Mouse (Mus musculus): ENCODE data around the gene Gatb. TPM values are rescaled to one million over a fixed set of nuclear protein-coding genes. Genes with fewer than 3 reads are reported as not detected.
"Not testable (repeated sequence)": the region's sequence is repeated elsewhere in the genome, so short reads cannot be mapped to it uniquely, and the experiment has no call there.

Gatb gene
- polyA plus RNA-seq, 1 experiment from 2014 or later: 20.0 TPM

GRCm38 (mm10) chr3:85551352-85551751 lies 22.6 kb upstream of the Gatb start:
- no peaks in the 10 kb centered on the region for H3K27me3 ChIP-seq (replicated peaks; ENCODE audit: control insufficient read depth, insufficient read depth, low read length)
- ATAC-seq: peak; percentile 84
- H3K4me2 ChIP-seq (ENCODE audit: low read length): no peak overlapping the region
- H3K4me3 ChIP-seq (ENCODE audit: low read length): no peak overlapping the region
- no peak overlapping the region for H3K9ac ChIP-seq (ENCODE audit: low read depth, low read length)
- 55% methylated on average over 2 of the region's 2 CpGs for WGBS
- H3K27ac ChIP-seq (ENCODE audit: low read depth, low read length): no peak overlapping the region
- H3K4me1 ChIP-seq (ENCODE audit: control insufficient read depth, insufficient read depth, low read depth, low read length): peaks cover 3% of the 10 kb centered on the region; the same call in 1 of the 2 replicates
- H3K9me3 ChIP-seq (ENCODE audit: control insufficient read depth, low read length): no peaks in the 10 kb centered on the region
- H3K36me3 ChIP-seq (ENCODE audit: control insufficient read depth, insufficient read depth, low read length): no peaks in the 10 kb centered on the region

- H3K9me3 ChIP-seq (ENCODE audit: control insufficient read depth, low read length): no peaks in the 10 kb centered on the region
- WGBS: 85% methylated on average over 6 of the region's 6 CpGs
- no peak overlapping the region for H3K27ac ChIP-seq (ENCODE audit: low read depth, low read length)
- no peaks in the 10 kb centered on the region; the same call in 1 of the 2 replicates for H3K36me3 ChIP-seq (ENCODE audit: control insufficient read depth, insufficient read depth, low read length)
- no peak overlapping the region for H3K9ac ChIP-seq (ENCODE audit: low read depth, low read length)
- ATAC-seq: no peak
- H3K4me2 ChIP-seq (ENCODE audit: low read length): no peak overlapping the region
- H3K4me3 ChIP-seq (ENCODE audit: low read length): no peak overlapping the region
- no peaks in the 10 kb centered on the region for H3K27me3 ChIP-seq (replicated peaks; ENCODE audit: control insufficient read depth, insufficient read depth, low read length)
- H3K4me1 ChIP-seq (ENCODE audit: control insufficient read depth, insufficient read depth, low read depth, low read length): peaks cover 3% of the 10 kb centered on the region; the same call in 1 of the 2 replicates
Measured at GRCm38 (mm10) chr3:85553731-85554277, 20.1 kb upstream of the Gatb start.

- H3K27ac ChIP-seq (ENCODE audit: low read depth, low read length): no peak overlapping the region
- H3K4me2 ChIP-seq (ENCODE audit: low read length): no peak overlapping the region
- H3K9me3 ChIP-seq (ENCODE audit: control insufficient read depth, low read length): no peaks in the 10 kb centered on the region
- no peak overlapping the region for H3K9ac ChIP-seq (ENCODE audit: low read depth, low read length)
- H3K27me3 ChIP-seq (replicated peaks; ENCODE audit: control insufficient read depth, insufficient read depth, low read length): no peaks in the 10 kb centered on the region
- no peak overlapping the region for H3K4me3 ChIP-seq (ENCODE audit: low read length)
- H3K4me1 ChIP-seq (ENCODE audit: control insufficient read depth, insufficient read depth, low read depth, low read length): no peaks in the 10 kb centered on the region
- no peaks in the 10 kb centered on the region for H3K36me3 ChIP-seq (ENCODE audit: control insufficient read depth, insufficient read depth, low read length)
- 60% methylated on average over 2 of the region's 2 CpGs for WGBS
- no peak for ATAC-seq
Measured at GRCm38 (mm10) chr3:85564603-85565002, 9.3 kb upstream of the Gatb start.

GRCm38 (mm10) chr3:85571276-85571675 lies 2.6 kb upstream of the Gatb start:
- no peaks in the 10 kb centered on the region for H3K36me3 ChIP-seq (ENCODE audit: control insufficient read depth, insufficient read depth, low read length)
- WGBS: 64% methylated on average over 2 of the region's 2 CpGs
- no peak overlapping the region for H3K4me3 ChIP-seq (ENCODE audit: low read length)
- no peaks in the 10 kb centered on the region for H3K9me3 ChIP-seq (ENCODE audit: control insufficient read depth, low read length)
- H3K4me1 ChIP-seq (ENCODE audit: control insufficient read depth, insufficient read depth, low read depth, low read length): no peaks in the 10 kb centered on the region
- H3K27ac ChIP-seq (ENCODE audit: low read depth, low read length): no peak overlapping the region
- H3K4me2 ChIP-seq (ENCODE audit: low read length): no peak overlapping the region
- ATAC-seq: no peak
- H3K9ac ChIP-seq (ENCODE audit: low read depth, low read length): no peak overlapping the region
- no peaks in the 10 kb centered on the region for H3K27me3 ChIP-seq (replicated peaks; ENCODE audit: control insufficient read depth, insufficient read depth, low read length)

- WGBS: 91% methylated on average over 8 of the region's 8 CpGs
- H3K4me1 ChIP-seq (ENCODE audit: control insufficient read depth, insufficient read depth, low read depth, low read length); H3K36me3 ChIP-seq (ENCODE audit: control insufficient read depth, insufficient read depth, low read length); H3K4me2 ChIP-seq (ENCODE audit: low read length); ATAC-seq; H3K9me3 ChIP-seq (ENCODE audit: control insufficient read depth, low read length); H3K4me3 ChIP-seq (ENCODE audit: low read length); H3K9ac ChIP-seq (ENCODE audit: low read depth, low read length); H3K27ac ChIP-seq (ENCODE audit: low read depth, low read length); H3K27me3 ChIP-seq (replicated peaks; ENCODE audit: control insufficient read depth, insufficient read depth, low read length): not testable (repeated sequence)
Measured at GRCm38 (mm10) chr3:85572502-85572901, 1.4 kb upstream of the Gatb start.

GRCm38 (mm10) chr3:85573216-85573863 lies 579 bp upstream of the Gatb start:
- H3K27ac ChIP-seq (ENCODE audit: low read depth, low read length): peak overlapping the region; percentile 61; the same call in 1 of the 2 replicates
- no peak for ATAC-seq
- H3K4me3 ChIP-seq (ENCODE audit: low read length): peak overlapping the region; percentile 41
- H3K4me2 ChIP-seq (ENCODE audit: low read length): peak overlapping the region; percentile 62
- 21% methylated on average over 6 of the region's 6 CpGs for WGBS
- H3K9me3 ChIP-seq (ENCODE audit: control insufficient read depth, low read length): no peaks in the 10 kb centered on the region
- H3K36me3 ChIP-seq (ENCODE audit: control insufficient read depth, insufficient read depth, low read length): no peaks in the 10 kb centered on the region
- no peaks in the 10 kb centered on the region for H3K4me1 ChIP-seq (ENCODE audit: control insufficient read depth, insufficient read depth, low read depth, low read length)
- H3K9ac ChIP-seq (ENCODE audit: low read depth, low read length): peak overlapping the region; percentile 59
- H3K27me3 ChIP-seq (replicated peaks; ENCODE audit: control insufficient read depth, insufficient read depth, low read length): no peaks in the 10 kb centered on the region

GRCm38 (mm10) chr3:85582726-85583125 lies 8.8 kb downstream of the Gatb start:
- 91% methylated on average over 2 of the region's 2 CpGs for WGBS
- H3K27ac ChIP-seq (ENCODE audit: low read depth, low read length): no peak overlapping the region
- H3K4me2 ChIP-seq (ENCODE audit: low read length): no peak overlapping the region
- H3K4me3 ChIP-seq (ENCODE audit: low read length): no peak overlapping the region
- H3K27me3 ChIP-seq (replicated peaks; ENCODE audit: control insufficient read depth, insufficient read depth, low read length): no peaks in the 10 kb centered on the region
- ATAC-seq: no peak
- no peaks in the 10 kb centered on the region for H3K36me3 ChIP-seq (ENCODE audit: control insufficient read depth, insufficient read depth, low read length)
- H3K4me1 ChIP-seq (ENCODE audit: control insufficient read depth, insufficient read depth, low read depth, low read length): no peaks in the 10 kb centered on the region
- no peak overlapping the region for H3K9ac ChIP-seq (ENCODE audit: low read depth, low read length)
- no peaks in the 10 kb centered on the region for H3K9me3 ChIP-seq (ENCODE audit: control insufficient read depth, low read length)

- Histone ChIP-seq H3K9ac (ENCODE audit: low read depth, low read length) (no peak overlapping the region), H3K4me2 (ENCODE audit: low read length) (no peak overlapping the region), H3K27ac (ENCODE audit: low read depth, low read length) (no peak overlapping the region), H3K27me3 (replicated peaks; ENCODE audit: control insufficient read depth, insufficient read depth, low read length) (no peaks in the 10 kb centered on the region), H3K4me1 (ENCODE audit: control insufficient read depth, insufficient read depth, low read depth, low read length) (no peaks in the 10 kb centered on the region), H3K9me3 (ENCODE audit: control insufficient read depth, low read length) (no peaks in the 10 kb centered on the region), H3K4me3 (ENCODE audit: low read length) (no peak overlapping the region), H3K36me3 (ENCODE audit: control insufficient read depth, insufficient read depth, low read length) (no peaks in the 10 kb centered on the region)
- WGBS: 81% methylated on average over 5 of the region's 5 CpGs
- no peak for ATAC-seq
Measured at GRCm38 (mm10) chr3:85583194-85583593, 9.3 kb downstream of the Gatb start.

- H3K36me3 ChIP-seq (ENCODE audit: control insufficient read depth, insufficient read depth, low read length): no peaks in the 10 kb centered on the region
- no peak for ATAC-seq
- 86% methylated on average over 4 of the region's 4 CpGs for WGBS
Measured at GRCm38 (mm10) chr3:85584966-85585365, 11.0 kb downstream of the Gatb start.

More at GRCm38 (mm10) chr3:85584966-85585365, 11.0 kb downstream of the Gatb start:
- Histone ChIP-seq H3K9me3 (ENCODE audit: control insufficient read depth, low read length) (no peaks in the 10 kb centered on the region), H3K4me2 (ENCODE audit: low read length) (no peak overlapping the region), H3K27me3 (replicated peaks; ENCODE audit: control insufficient read depth, insufficient read depth, low read length) (no peaks in the 10 kb centered on the region), H3K9ac (ENCODE audit: low read depth, low read length) (no peak overlapping the region), H3K4me1 (ENCODE audit: control insufficient read depth, insufficient read depth, low read depth, low read length) (no peaks in the 10 kb centered on the region), H3K27ac (ENCODE audit: low read depth, low read length) (no peak overlapping the region), H3K4me3 (ENCODE audit: low read length) (no peak overlapping the region)
